Mouse (Mus musculus) midbrain, embryonic 11.5 days (tissue): Measurements from ENCODE around the gene Slc9a9. TPM values are rescaled to one million over a fixed set of nuclear protein-coding genes. Genes with fewer than 3 reads are reported as not detected.

Experiments
- ATAC-seq: fragments of 200-750 bp; cut with Nextera tagmentation; 2 replicates; pipeline ENCODE4 v1.8.0; 2017; ENCODE audit warnings: moderate TSS enrichment, moderate library complexity; ENCODE audit not compliant: low FRiP score
- DNase-seq: peaks from one replicate; pipeline ENCODE4 v3.0.0; 2015; ENCODE audit warnings: low spot score; ENCODE audit errors: missing footprints
- H3K27ac ChIP-seq: fragments of 300-500 bp; sonication (generic); 2 replicates; pipeline ENCODE4 v1.5.1; 2014; ENCODE audit warnings: low read depth, low read length
- H3K27me3 ChIP-seq: fragments of 300-500 bp; sonication (generic); 2 replicates; pipeline ENCODE4 v1.6.1; 2014; ENCODE audit warnings: mild to moderate bottlenecking, low read length, moderate library complexity, mixed read lengths; ENCODE audit not compliant: control insufficient read depth, insufficient read depth
- H3K36me3 ChIP-seq: fragments of 300-500 bp; sonication (generic); 2 replicates; pipeline ENCODE4 v1.6.1; 2014; ENCODE audit warnings: mild to moderate bottlenecking, low read length, moderate library complexity, mixed read lengths; ENCODE audit not compliant: control insufficient read depth, insufficient read depth
- H3K4me1 ChIP-seq: fragments of 300-500 bp; sonication (generic); 2 replicates; pipeline ENCODE4 v1.6.1; 2014; ENCODE audit warnings: low read length; ENCODE audit not compliant: control insufficient read depth, insufficient read depth
- H3K4me2 ChIP-seq: fragments of 300-500 bp; sonication (generic); 2 replicates; pipeline ENCODE4 v1.6.1; 2014; ENCODE audit warnings: mild to moderate bottlenecking, moderate library complexity
- H3K4me3 ChIP-seq: fragments of 300-500 bp; sonication (generic); 2 replicates; pipeline ENCODE4 v1.5.1; 2014; ENCODE audit warnings: low read depth, low read length
- H3K9ac ChIP-seq: fragments of 300-500 bp; sonication (generic); 2 replicates; pipeline ENCODE4 v1.6.1; 2014; ENCODE audit warnings: low read length
- H3K9me3 ChIP-seq: fragments of 300-500 bp; sonication (generic); 2 replicates; pipeline ENCODE4 v1.6.1; 2016; ENCODE audit warnings: low read length; ENCODE audit not compliant: control insufficient read depth
- WGBS: fragments of 180-500 bp; shearing (Covaris S2); extraction: QIAGEN DNeasy Blood & Tissue Kit; methylation state at CpG from one replicate; pipeline ENCODE4 v1.1.7; 2014; 5-methylcytosine and 5-hydroxymethylcytosine counted together
- polyA plus RNA-seq: library from polyadenylated mRNA; unstranded; fragments of >200 nt; fragmentation: Nextera tagmentation; extraction: Ambion mirVana; gene quantifications from 2 replicates; pipeline ENCODE4 v1.2.1, GENCODE M21; 2014

The Slc9a9 gene
- polyA plus RNA-seq, 1 experiment from 2014 or later: 3.3 TPM

GRCm38 (mm10) chr9:94945569-94946135 is 275.9 kb downstream of the Slc9a9 start:
- H3K9ac ChIP-seq: no peak overlapping the region
- no peak for ATAC-seq
- no peaks in the 10 kb centered on the region for H3K36me3 ChIP-seq

GRCm38 (mm10) chr9:94947246-94947645 is 277.5 kb downstream of the Slc9a9 start:
- WGBS: 76% methylated on average over 7 of the region's 7 CpGs
- Histone ChIP-seq H3K27me3 (no peaks in the 10 kb centered on the region), H3K4me1 (no peaks in the 10 kb centered on the region), H3K9ac (no peak overlapping the region), H3K4me3 (no peak overlapping the region), H3K27ac (no peak overlapping the region), H3K36me3 (no peaks in the 10 kb centered on the region), H3K4me2 (no peak overlapping the region), H3K9me3 (peaks cover 4% of the 10 kb centered on the region; the same call in 1 of the 2 replicates)
- DNase-seq (no peak), ATAC-seq (no peak)

More at GRCm38 (mm10) chr9:94945569-94946135, 275.9 kb downstream of the Slc9a9 start:
- H3K4me2 ChIP-seq: no peak overlapping the region
- no peaks in the 10 kb centered on the region for H3K27me3 ChIP-seq
- 82% methylated on average over 7 of the region's 7 CpGs for WGBS
- H3K27ac ChIP-seq: no peak overlapping the region
- H3K4me3 ChIP-seq: no peak overlapping the region
- DNase-seq: no peak
- no peaks in the 10 kb centered on the region for H3K4me1 ChIP-seq
- no peaks in the 10 kb centered on the region for H3K9me3 ChIP-seq

- H3K9ac ChIP-seq: no peak overlapping the region
- no peaks in the 10 kb centered on the region for H3K36me3 ChIP-seq
- no peaks in the 10 kb centered on the region for H3K4me1 ChIP-seq
- DNase-seq (no peak), ATAC-seq (no peak)
- H3K27me3 ChIP-seq: no peaks in the 10 kb centered on the region
- 83% methylated on average over 3 of the region's 3 CpGs for WGBS
- H3K4me2 ChIP-seq: no peak overlapping the region
- H3K9me3 ChIP-seq: peaks cover 4% of the 10 kb centered on the region; the same call in 1 of the 2 replicates
- no peak overlapping the region for H3K27ac ChIP-seq
- H3K4me3 ChIP-seq: no peak overlapping the region
Observed at GRCm38 (mm10) chr9:94950676-94951075, 281.0 kb downstream of the Slc9a9 start.

GRCm38 (mm10) chr9:94955645-94956044 is 285.9 kb downstream of the Slc9a9 start:
- Histone ChIP-seq H3K36me3 (no peaks in the 10 kb centered on the region), H3K27ac (no peak overlapping the region), H3K4me3 (no peak overlapping the region), H3K9me3 (peaks cover 4% of the 10 kb centered on the region; the same call in 1 of the 2 replicates), H3K4me2 (no peak overlapping the region), H3K9ac (no peak overlapping the region), H3K27me3 (no peaks in the 10 kb centered on the region), H3K4me1 (no peaks in the 10 kb centered on the region)
- ATAC-seq (no peak), DNase-seq (no peak)
- WGBS: 43% methylated on average over 2 of the region's 2 CpGs

- no peak for DNase-seq
- H3K36me3 ChIP-seq: no peaks in the 10 kb centered on the region
- no peaks in the 10 kb centered on the region for H3K9me3 ChIP-seq
- H3K4me1 ChIP-seq: peaks cover 3% of the 10 kb centered on the region; the same call in 1 of the 2 replicates
- no peak for ATAC-seq
- H3K4me3 ChIP-seq: no peak overlapping the region
- 56% methylated on average over 2 of the region's 2 CpGs for WGBS
- H3K27ac ChIP-seq: no peak overlapping the region
- H3K27me3 ChIP-seq: no peaks in the 10 kb centered on the region
- H3K9ac ChIP-seq: no peak overlapping the region
- no peak overlapping the region for H3K4me2 ChIP-seq
Observed at GRCm38 (mm10) chr9:94958382-94958781, 288.7 kb downstream of the Slc9a9 start.

- no peaks in the 10 kb centered on the region for H3K36me3 ChIP-seq
- no peaks in the 10 kb centered on the region for H3K27me3 ChIP-seq
- no peak overlapping the region for H3K4me2 ChIP-seq
- no peaks in the 10 kb centered on the region for H3K9me3 ChIP-seq
- no peak for DNase-seq
- no peak overlapping the region for H3K27ac ChIP-seq
- H3K4me1 ChIP-seq: no peaks in the 10 kb centered on the region
- H3K4me3 ChIP-seq: no peak overlapping the region
- WGBS: 79% methylated on average over 5 of the region's 5 CpGs
- no peak for ATAC-seq
- H3K9ac ChIP-seq: no peak overlapping the region
Observed at GRCm38 (mm10) chr9:94968596-94969120, 298.9 kb downstream of the Slc9a9 start.

GRCm38 (mm10) chr9:94969131-94969530 is 299.4 kb downstream of the Slc9a9 start:
- ATAC-seq (no peak), DNase-seq (no peak)
- Histone ChIP-seq H3K9ac (no peak overlapping the region), H3K27me3 (no peaks in the 10 kb centered on the region), H3K4me3 (no peak overlapping the region), H3K4me2 (no peak overlapping the region), H3K27ac (no peak overlapping the region), H3K36me3 (no peaks in the 10 kb centered on the region), H3K9me3 (no peaks in the 10 kb centered on the region), H3K4me1 (no peaks in the 10 kb centered on the region)
- WGBS: 25% methylated on average over 1 of the region's 1 CpGs

GRCm38 (mm10) chr9:94972021-94972420 is 302.3 kb downstream of the Slc9a9 start:
- Histone ChIP-seq H3K9me3 (no peaks in the 10 kb centered on the region), H3K9ac (no peak overlapping the region), H3K27ac (no peak overlapping the region), H3K4me1 (no peaks in the 10 kb centered on the region), H3K36me3 (no peaks in the 10 kb centered on the region), H3K27me3 (no peaks in the 10 kb centered on the region), H3K4me3 (no peak overlapping the region), H3K4me2 (no peak overlapping the region)
- ATAC-seq (no peak), DNase-seq (no peak)
- WGBS: 72% methylated on average over 2 of the region's 2 CpGs

GRCm38 (mm10) chr9:94972693-94973092 is 303.0 kb downstream of the Slc9a9 start:
- Histone ChIP-seq H3K4me3 (no peak overlapping the region), H3K9ac (no peak overlapping the region), H3K27me3 (no peaks in the 10 kb centered on the region), H3K4me2 (no peak overlapping the region), H3K4me1 (no peaks in the 10 kb centered on the region), H3K9me3 (no peaks in the 10 kb centered on the region), H3K36me3 (no peaks in the 10 kb centered on the region), H3K27ac (no peak overlapping the region)
- DNase-seq: no peak
- WGBS: 88% methylated on average over 2 of the region's 2 CpGs
- no peak for ATAC-seq
